Mouse (Mus musculus) liver, embryonic 16.5 days (tissue): Measurements from ENCODE around the gene Gm28308. TPM values are rescaled to one million over a fixed set of nuclear protein-coding genes. Genes with fewer than 3 reads are reported as not detected.

ENCODE experiments used
- ATAC-seq: fragments of 200-750 bp; cut with Nextera tagmentation; 2 replicates; pipeline ENCODE4 v1.8.0; 2017; ENCODE audit warnings: low read depth, mild to moderate bottlenecking, moderate number of reproducible peaks, moderate library complexity
- H3K27ac ChIP-seq: fragments of 300-500 bp; sonication (generic); 2 replicates; pipeline ENCODE4 v1.5.1; 2014; ENCODE audit warnings: mild to moderate bottlenecking, low read length
- H3K27me3 ChIP-seq: fragments of 300-500 bp; sonication (generic); 2 replicates; pipeline ENCODE4 v1.6.1; 2014; ENCODE audit warnings: low read depth, low read length, mixed read lengths; ENCODE audit not compliant: control insufficient read depth, insufficient read depth
- H3K36me3 ChIP-seq: fragments of 300-500 bp; sonication (generic); 2 replicates; pipeline ENCODE4 v1.6.1; 2014; ENCODE audit warnings: mild to moderate bottlenecking; ENCODE audit not compliant: control insufficient read depth, insufficient read depth
- H3K4me1 ChIP-seq: fragments of 300-500 bp; sonication (generic); 2 replicates; pipeline ENCODE4 v1.6.1; 2014; ENCODE audit warnings: low read depth, low read length, mixed read lengths; ENCODE audit not compliant: control insufficient read depth
- H3K4me2 ChIP-seq: fragments of 300-500 bp; sonication (generic); 2 replicates; pipeline ENCODE4 v1.6.1; 2014; ENCODE audit warnings: low read depth, low read length, mixed read lengths
- H3K4me3 ChIP-seq: fragments of 300-500 bp; sonication (generic); 2 replicates; pipeline ENCODE4 v1.5.1; 2014; ENCODE audit warnings: low read depth, mild to moderate bottlenecking, low read length
- H3K9ac ChIP-seq: fragments of 300-500 bp; sonication (generic); 2 replicates; pipeline ENCODE4 v1.6.1; 2014; ENCODE audit warnings: low read depth, low read length
- H3K9me3 ChIP-seq: fragments of 300-500 bp; sonication (generic); replicated peaks from 2 replicates; pipeline ENCODE4 v1.6.1; 2016; ENCODE audit warnings: low read length; ENCODE audit not compliant: control insufficient read depth
- WGBS: fragments of 180-500 bp; shearing (Covaris S2); extraction: QIAGEN DNeasy Blood & Tissue Kit; methylation state at CpG from one replicate; pipeline ENCODE4 v1.1.7; 2014; ENCODE audit not compliant: insufficient replicate concordance; 5-methylcytosine and 5-hydroxymethylcytosine counted together
- polyA plus RNA-seq: library from polyadenylated mRNA; unstranded; fragments of >200 nt; fragmentation: Nextera tagmentation; extraction: Ambion mirVana; gene quantifications from 2 replicates; pipeline ENCODE4 v1.2.1, GENCODE M21; 2015

Gm28308 gene
- polyA plus RNA-seq, 1 experiment from 2014 or later = not detected

DNA sequence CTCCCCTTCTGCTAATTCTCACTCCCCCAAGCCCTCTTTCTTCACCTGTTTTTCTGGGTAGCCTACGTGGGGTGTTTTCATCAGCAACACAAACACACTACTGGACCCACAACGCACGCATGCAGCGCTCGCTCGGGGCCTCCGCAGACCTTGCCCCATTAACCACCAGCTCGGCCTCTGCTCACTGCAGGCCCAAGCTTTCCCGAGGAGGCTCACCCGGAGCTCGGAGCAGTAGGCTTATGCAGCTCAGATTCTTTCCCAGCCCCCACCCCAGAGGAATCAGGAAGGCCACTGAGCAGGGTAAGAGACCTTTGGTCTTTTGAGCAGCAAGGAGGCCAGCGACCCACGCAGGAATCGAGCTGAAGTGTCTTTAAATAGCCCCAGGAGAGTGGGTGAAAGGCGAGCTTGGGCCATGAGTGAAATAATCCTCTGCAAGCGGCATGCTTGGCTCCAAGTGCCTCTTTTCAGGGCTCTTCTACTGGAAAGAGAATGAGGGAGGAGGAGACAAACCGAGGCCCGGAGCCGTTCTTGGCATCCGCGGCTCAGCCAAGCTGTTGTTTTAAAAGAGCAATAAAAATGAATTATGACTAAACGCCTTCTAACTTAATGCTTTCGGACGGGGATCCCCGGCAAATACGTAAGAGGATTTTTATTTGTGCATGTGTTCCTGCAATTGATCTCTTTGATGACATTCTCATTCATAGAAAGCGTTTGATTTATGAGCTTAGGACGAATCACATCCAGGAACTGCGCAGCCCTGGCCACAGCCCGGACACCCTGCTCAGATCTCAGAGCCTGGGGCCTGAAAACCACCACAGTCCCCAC is 52.4 kb downstream of the Gm28308 start:
- peaks cover 95% of the 10 kb centered on the region for H3K27me3 ChIP-seq

GRCm38 (mm10) chr6:52159979-52160378 is 53.2 kb downstream of the Gm28308 start:
- peaks cover 94% of the 10 kb centered on the region for H3K27me3 ChIP-seq
- no peak overlapping the region for H3K4me3 ChIP-seq
- no peak for ATAC-seq
- H3K36me3 ChIP-seq = no peaks in the 10 kb centered on the region
- no peak overlapping the region for H3K27ac ChIP-seq
- no peak overlapping the region for H3K9ac ChIP-seq
- WGBS = 11% methylated on average over 9 of the region's 9 CpGs
- no peaks in the 10 kb centered on the region for H3K9me3 ChIP-seq
- H3K4me1 ChIP-seq = no peaks in the 10 kb centered on the region
- no peak overlapping the region for H3K4me2 ChIP-seq

More for the DNA sequence above, 52.4 kb downstream of the Gm28308 start:
- H3K4me2 ChIP-seq = no peak overlapping the region
- H3K9me3 ChIP-seq = no peaks in the 10 kb centered on the region
- no peak for ATAC-seq
- H3K4me3 ChIP-seq = no peak overlapping the region
- H3K36me3 ChIP-seq = no peaks in the 10 kb centered on the region
- no peak overlapping the region for H3K27ac ChIP-seq
- H3K9ac ChIP-seq = no peak overlapping the region
- 16% methylated on average over 30 of the region's 30 CpGs for WGBS
- no peaks in the 10 kb centered on the region for H3K4me1 ChIP-seq

DNA sequence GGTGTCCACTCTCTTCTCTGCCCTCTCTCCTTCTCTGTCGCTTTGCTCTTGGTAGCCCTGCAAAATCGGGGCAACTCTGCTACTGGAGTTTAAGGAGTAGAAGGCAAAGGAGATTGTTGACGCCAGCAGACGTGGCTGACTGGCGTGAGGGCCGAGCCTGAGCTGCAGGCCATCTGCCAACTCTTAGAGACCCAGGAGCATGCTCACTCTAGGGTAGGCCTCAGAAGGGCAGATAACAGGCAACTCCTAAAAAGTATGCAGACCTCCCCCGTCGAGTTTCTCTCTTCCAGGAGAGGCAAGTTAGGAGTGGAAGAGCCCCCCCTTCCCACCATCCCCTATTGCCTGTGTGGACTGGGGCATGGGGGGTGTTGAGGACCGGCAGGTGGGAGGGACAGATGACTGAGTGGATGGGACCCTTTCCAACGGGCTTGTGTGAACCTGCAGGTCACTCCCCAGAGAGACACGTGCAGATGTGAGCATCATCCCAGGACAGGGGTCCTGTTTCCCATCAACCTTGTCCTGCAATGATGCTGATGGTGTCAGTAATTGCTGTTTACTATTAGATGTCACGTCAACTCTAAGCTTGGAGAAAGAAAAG is 53.9 kb downstream of the Gm28308 start:
- H3K4me1 ChIP-seq = no peaks in the 10 kb centered on the region
- H3K27me3 ChIP-seq = peaks cover 93% of the 10 kb centered on the region
- H3K9ac ChIP-seq = no peak overlapping the region
- H3K4me3 ChIP-seq = peak overlapping the region; percentile 60
- no peaks in the 10 kb centered on the region for H3K36me3 ChIP-seq
- ATAC-seq = no peak
- H3K9me3 ChIP-seq = no peaks in the 10 kb centered on the region
- 0 out of 2 replicates have a peak overlapping the region, but pooled peaks have one; percentile 17 for H3K27ac ChIP-seq
- WGBS = 19% methylated on average over 12 of the region's 12 CpGs
- H3K4me2 ChIP-seq = peak overlapping the region; percentile 72

- Histone ChIP-seq H3K36me3 (no peaks in the 10 kb centered on the region), H3K4me2 (peak within 1 kb of the TSS; percentile 72), H3K27me3 (peaks cover 90% of the 10 kb centered on the region), H3K9ac (peak within 1 kb of the TSS; percentile 44), H3K4me1 (no peaks in the 10 kb centered on the region), H3K4me3 (peak within 1 kb of the TSS; percentile 60), H3K9me3 (no peaks in the 10 kb centered on the region), H3K27ac (peak within 1 kb of the TSS; percentile 30; the same call in 1 of the 2 replicates)
- ATAC-seq = peak; percentile 65
- WGBS = under 1% methylated on average over 55 of the region's 55 CpGs
Observed at GRCm38 (mm10) chr6:52158276-52159051, 54.7 kb downstream of the Gm28308 start, which contains the start of gene Hoxa1. Hoxa1 (minus strand) TSS chr6:52158317.

- Histone ChIP-seq H3K4me2 (peak overlapping the region; percentile 72), H3K27me3 (peaks cover 90% of the 10 kb centered on the region), H3K9ac (no peak overlapping the region), H3K4me1 (no peaks in the 10 kb centered on the region), H3K9me3 (no peaks in the 10 kb centered on the region), H3K27ac (no peak overlapping the region), H3K4me3 (peak overlapping the region; percentile 60), H3K36me3 (no peaks in the 10 kb centered on the region)
- WGBS = 1% methylated on average over 32 of the region's 32 CpGs
- no peak for ATAC-seq
Observed at GRCm38 (mm10) chr6:52157466-52158275, 55.5 kb downstream of the Gm28308 start.

DNA sequence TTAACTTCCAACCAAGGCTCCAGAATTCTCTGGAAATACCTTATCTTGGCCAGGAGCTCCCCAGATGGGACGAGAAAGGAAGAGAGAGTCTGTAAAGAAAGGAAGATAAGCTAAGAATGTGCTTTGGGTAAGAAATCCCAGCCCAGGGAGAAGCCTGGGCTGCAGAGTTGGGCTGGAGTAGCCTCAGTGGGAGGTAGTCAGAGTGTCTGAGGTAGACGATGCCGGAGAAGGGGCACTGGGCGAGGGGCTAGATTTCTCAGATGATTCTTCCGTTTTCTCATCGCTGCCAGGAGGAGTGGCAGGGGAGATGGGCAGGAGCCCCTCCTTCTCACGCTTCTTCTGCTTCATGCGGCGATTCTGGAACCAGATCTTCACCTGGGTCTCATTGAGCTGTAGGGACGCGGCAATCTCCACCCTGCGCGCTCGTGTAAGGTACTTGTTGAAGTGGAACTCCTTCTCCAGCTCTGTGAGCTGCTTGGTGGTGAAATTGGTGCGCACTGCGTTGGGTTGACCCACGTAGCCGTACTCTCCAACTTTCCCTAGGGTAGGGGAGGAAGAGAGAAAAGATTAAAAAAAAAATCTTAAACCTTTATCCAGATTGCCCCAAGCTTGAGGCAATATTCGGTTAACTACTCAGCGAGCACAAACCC is 56.5 kb downstream of the Gm28308 start:
- Histone ChIP-seq H3K27ac (no peak overlapping the region), H3K36me3 (no peaks in the 10 kb centered on the region), H3K4me3 (no peak overlapping the region), H3K4me1 (no peaks in the 10 kb centered on the region), H3K4me2 (no peak overlapping the region), H3K27me3 (peaks cover 90% of the 10 kb centered on the region), H3K9me3 (no peaks in the 10 kb centered on the region), H3K9ac (no peak overlapping the region)
- no peak for ATAC-seq
- WGBS = 4% methylated on average over 20 of the region's 20 CpGs

DNA sequence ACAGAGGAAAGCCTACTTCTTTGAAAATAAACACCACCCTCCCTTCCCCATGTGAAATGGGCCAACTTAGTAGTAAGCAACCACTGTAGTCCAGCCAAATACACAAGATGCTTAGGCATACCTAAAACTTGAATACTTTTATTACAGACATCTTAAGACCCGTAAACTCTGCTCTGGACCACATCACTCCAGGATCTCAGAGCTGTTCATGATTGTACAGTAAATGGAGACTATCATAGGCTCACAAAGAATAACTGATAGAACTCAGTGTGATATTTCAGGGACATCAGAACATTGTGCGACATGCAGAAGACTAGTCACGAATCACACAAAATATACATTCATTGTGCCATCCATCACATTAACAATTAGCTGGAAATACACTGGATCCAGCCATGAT is 57.7 kb downstream of the Gm28308 start:
- Histone ChIP-seq H3K4me2 (no peak overlapping the region), H3K27me3 (peaks cover 88% of the 10 kb centered on the region), H3K4me1 (no peaks in the 10 kb centered on the region), H3K4me3 (no peak overlapping the region), H3K9ac (no peak overlapping the region), H3K27ac (no peak overlapping the region), H3K9me3 (no peaks in the 10 kb centered on the region), H3K36me3 (no peaks in the 10 kb centered on the region)
- WGBS = 57% methylated on average over 3 of the region's 3 CpGs
- ATAC-seq = no peak

DNA sequence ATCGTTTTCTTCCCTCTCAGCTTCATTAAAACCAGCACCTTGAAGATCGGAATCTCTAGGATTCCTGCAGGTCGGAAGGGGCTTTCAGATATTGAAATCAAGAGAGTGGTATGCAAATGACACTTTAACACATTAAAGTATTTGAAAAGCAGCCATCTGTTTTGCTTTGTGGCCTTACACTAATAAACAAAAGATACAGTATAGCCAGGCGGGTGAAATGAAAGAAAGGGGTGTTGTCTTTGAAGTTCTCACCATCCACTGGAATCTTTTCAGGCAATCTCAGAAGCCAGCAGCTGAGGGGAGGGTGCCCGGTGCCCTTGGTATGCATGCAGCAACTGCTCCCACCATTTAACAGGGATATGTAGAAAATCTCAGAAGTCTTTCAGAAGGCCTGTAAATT is 59.1 kb downstream of the Gm28308 start:
- 44% methylated on average over 5 of the region's 5 CpGs for WGBS
- Histone ChIP-seq H3K27ac (no peak overlapping the region), H3K27me3 (peaks cover 84% of the 10 kb centered on the region), H3K4me3 (no peak overlapping the region), H3K4me1 (no peaks in the 10 kb centered on the region), H3K9me3 (no peaks in the 10 kb centered on the region), H3K36me3 (no peaks in the 10 kb centered on the region), H3K9ac (no peak overlapping the region), H3K4me2 (no peak overlapping the region)
- no peak for ATAC-seq
